Mouse (Mus musculus) stomach, adult 2 months (tissue): ENCODE data around the gene Capn6. TPM values are rescaled to one million over a fixed set of nuclear protein-coding genes. Genes with fewer than 3 reads are reported as not detected.

Source experiments
- polyA plus RNA-seq: library from polyadenylated mRNA; depleted of rRNA; stranded (reverse); fragments of >200 nt; gene quantifications from 2 replicates; pipeline ENCODE4 v1.2.3, GENCODE M21; 2012; rRNA removed

The Capn6 gene
- polyA plus RNA-seq, result 0.90 and 1.2 TPM in 2 replicates

DNA sequence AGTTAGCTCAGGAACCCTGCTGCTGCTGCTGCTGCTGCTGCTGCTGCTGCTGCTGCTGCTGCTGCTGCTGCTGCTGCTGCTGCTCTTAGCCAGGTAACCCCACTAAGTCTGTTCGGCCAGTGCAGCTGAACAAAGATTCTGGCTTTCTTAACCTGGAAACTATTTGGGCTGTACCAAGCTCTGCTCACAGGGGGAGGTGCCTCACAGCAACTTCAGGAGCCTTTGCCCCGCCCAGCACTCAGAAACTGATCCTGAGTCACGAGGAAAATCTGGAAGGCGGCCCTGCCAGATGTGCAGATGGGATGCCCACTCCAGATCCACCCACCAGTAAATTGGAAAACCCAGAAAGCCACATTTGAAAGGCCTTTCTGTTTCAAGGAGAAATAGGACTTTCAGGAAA lies at the start of gene Capn6:
TSS of gene Capn6 (minus strand) at position 203 of the 400 bp plus-strand sequence.

Other genes with a start within 250 kb of the Capn6 start
- 0.01 TPM in 1 of 2 replicates, not detected in the other for gene Dcx, start 105.9 kb upstream of the Capn6 start, polyA plus RNA-seq